Mouse (Mus musculus): Measurements from ENCODE around the gene Ccdc47. TPM values are rescaled to one million over a fixed set of nuclear protein-coding genes. Genes with fewer than 3 reads are reported as not detected.

The Ccdc47 gene
- polyA plus RNA-seq (2015; fragmentation: Nextera tagmentation; extraction: Ambion mirVana) = 115 and 131 TPM in 2 replicates

DNA sequence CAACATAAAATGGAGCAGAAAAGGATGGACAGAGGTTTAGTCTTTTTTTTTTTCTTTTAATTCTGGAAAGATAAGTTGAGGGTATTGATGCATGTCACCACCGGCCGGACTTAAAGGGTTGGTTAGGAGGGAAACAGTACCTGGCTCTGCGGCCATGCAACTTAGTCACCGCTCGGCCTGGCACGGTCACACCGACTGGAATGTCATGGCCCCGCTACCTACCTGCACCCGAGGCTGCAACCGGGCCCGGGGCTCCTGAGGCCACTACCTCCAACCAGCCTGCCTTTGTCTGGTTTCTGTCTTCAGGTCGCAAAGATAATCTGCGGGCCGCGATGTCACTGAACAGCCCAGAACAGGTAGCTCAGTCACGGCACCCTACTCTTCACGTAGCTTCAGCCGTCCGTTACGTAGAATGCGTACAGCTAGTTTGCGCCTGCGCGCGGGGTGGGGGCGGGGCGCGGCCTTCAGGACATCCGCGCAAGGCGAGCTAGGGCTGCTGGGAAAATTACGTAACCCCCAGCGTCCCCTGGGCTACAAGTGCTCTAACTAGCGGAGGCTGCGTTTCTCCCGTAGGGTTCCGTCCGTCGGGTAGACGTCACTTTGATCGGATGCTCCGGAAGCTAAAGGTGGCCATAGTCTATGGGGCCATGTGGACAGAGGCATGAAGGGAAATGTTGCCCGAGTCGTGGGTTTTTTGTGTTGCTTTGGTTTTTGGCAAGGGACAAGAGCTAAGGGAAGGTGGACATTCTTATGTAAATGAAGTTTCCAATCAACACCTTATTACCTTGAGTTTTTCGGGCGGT lies at the start of gene Ccdc47:
Ccdc47 (minus strand) TSS at position 418 of the 803 bp plus-strand sequence.
- H3K4me1 ChIP-seq (ENCODE audit: control insufficient read depth, insufficient read depth, low read length) = peaks cover 35% of the 10 kb centered on the region
- under 1% methylated on average over 46 of the region's 46 CpGs for WGBS
- H3K9me3 ChIP-seq (replicated peaks; ENCODE audit: control insufficient read depth, low read length, poor library complexity, severe bottlenecking) = no peaks in the 10 kb centered on the region
- ATAC-seq = peak; percentile 99
- H3K4me2 ChIP-seq (ENCODE audit: low read length) = peak within 1 kb of the TSS; percentile 73
- H3K27me3 ChIP-seq (ENCODE audit: control insufficient read depth, insufficient read depth, low read depth, low read length) = no peaks in the 10 kb centered on the region
- H3K27ac ChIP-seq (ENCODE audit: low read length) = peak within 1 kb of the TSS; percentile 95
- peak within 1 kb of the TSS; percentile 96 for H3K9ac ChIP-seq (ENCODE audit: low read depth, low read length)
- H3K36me3 ChIP-seq (ENCODE audit: control insufficient read depth, insufficient read depth, low read length) = peaks cover 7% of the 10 kb centered on the region; the same call in 1 of the 2 replicates
- peak within 1 kb of the TSS; percentile 98 for H3K4me3 ChIP-seq (ENCODE audit: low read depth, low read length)

DNA sequence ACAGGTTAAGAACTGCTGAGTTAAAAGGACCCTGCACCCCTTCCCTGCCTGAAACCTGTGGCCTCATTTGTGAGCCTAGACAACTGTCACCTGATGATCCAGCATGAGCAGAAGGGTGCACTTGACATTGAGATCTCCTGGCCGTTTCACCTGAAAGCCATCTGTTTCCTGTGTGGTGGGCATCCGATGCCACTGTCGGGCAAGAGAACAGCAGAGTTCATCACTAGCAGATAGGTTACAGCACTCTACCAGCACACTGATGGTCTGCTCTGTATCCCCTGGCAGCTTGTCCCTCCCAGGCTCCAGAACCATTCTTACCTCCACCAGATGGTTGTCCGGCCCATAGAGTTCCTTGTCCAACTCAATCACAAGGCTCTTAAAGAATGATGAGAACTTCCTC lies 49.4 kb upstream of the Ccdc47 start:
- no peak for ATAC-seq

DNA sequence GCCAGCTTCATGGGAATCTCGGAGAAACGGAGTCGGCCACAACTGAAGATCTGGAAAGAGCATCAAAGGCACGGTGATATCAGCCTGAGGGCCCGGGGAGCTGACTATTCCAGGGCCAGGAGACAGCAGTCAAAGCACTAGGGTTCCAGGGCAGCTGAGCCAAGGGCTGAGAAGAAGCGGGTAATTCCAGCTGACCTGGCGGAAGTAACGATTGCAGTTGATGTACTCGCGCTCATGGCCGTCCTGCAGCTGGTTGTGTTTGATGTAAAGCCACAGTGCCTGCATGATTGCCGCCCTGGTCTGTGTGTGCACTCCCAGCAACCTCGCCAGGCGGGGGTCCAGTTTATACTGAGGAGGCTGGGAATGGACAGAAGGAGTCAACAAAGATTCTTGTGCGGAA lies 48.8 kb upstream of the Ccdc47 start:
- no peak overlapping the region for H3K4me3 ChIP-seq (ENCODE audit: low read depth, low read length)
- peaks cover 58% of the 10 kb centered on the region for H3K36me3 ChIP-seq (ENCODE audit: control insufficient read depth, insufficient read depth, low read length)
- 88% methylated on average over 15 of the region's 15 CpGs for WGBS

More for the DNA sequence above, 49.4 kb upstream of the Ccdc47 start:
- peaks cover 11% of the 10 kb centered on the region for H3K4me1 ChIP-seq (ENCODE audit: control insufficient read depth, insufficient read depth, low read length)
- H3K4me2 ChIP-seq (ENCODE audit: low read length) = no peak overlapping the region
- H3K27ac ChIP-seq (ENCODE audit: low read length) = no peak overlapping the region
- no peak overlapping the region for H3K4me3 ChIP-seq (ENCODE audit: low read depth, low read length)
- H3K9ac ChIP-seq (ENCODE audit: low read depth, low read length) = no peak overlapping the region
- peaks cover 58% of the 10 kb centered on the region for H3K36me3 ChIP-seq (ENCODE audit: control insufficient read depth, insufficient read depth, low read length)
- WGBS = 96% methylated on average over 4 of the region's 4 CpGs
- H3K27me3 ChIP-seq (ENCODE audit: control insufficient read depth, insufficient read depth, low read depth, low read length) = no peaks in the 10 kb centered on the region
- H3K9me3 ChIP-seq (replicated peaks; ENCODE audit: control insufficient read depth, low read length, poor library complexity, severe bottlenecking) = no peaks in the 10 kb centered on the region

DNA sequence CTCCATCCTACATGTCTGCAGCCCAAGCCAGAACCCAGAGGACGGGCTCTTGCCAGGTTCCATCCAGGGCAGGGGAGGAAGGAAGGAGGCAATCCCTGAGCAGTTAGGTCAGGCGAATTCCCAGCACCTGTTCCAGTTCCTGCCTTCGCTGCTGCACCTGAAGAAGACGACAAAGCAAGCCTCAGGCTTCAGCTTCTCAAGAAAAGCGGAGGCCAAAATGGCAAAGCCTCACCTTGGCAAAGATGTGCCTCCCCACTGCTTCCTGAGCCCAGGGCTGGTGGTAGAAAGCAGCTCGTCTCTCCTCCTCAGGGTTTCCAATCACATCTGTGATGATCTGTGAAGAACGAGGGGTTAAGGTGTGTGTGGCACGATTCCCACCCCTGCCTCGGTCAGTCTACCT lies 47.8 kb upstream of the Ccdc47 start:
- ATAC-seq = no peak
- no peak overlapping the region for H3K9ac ChIP-seq (ENCODE audit: low read depth, low read length)
- H3K27ac ChIP-seq (ENCODE audit: low read length) = no peak overlapping the region
- H3K4me2 ChIP-seq (ENCODE audit: low read length) = no peak overlapping the region
- H3K4me3 ChIP-seq (ENCODE audit: low read depth, low read length) = no peak overlapping the region
- 97% methylated on average over 9 of the region's 9 CpGs for WGBS
- peaks cover 60% of the 10 kb centered on the region for H3K36me3 ChIP-seq (ENCODE audit: control insufficient read depth, insufficient read depth, low read length)
- no peaks in the 10 kb centered on the region for H3K27me3 ChIP-seq (ENCODE audit: control insufficient read depth, insufficient read depth, low read depth, low read length)
- H3K4me1 ChIP-seq (ENCODE audit: control insufficient read depth, insufficient read depth, low read length) = 0 out of 2 replicates have a peak, but pooled peaks cover 8% of the 10 kb centered on the region
- no peaks in the 10 kb centered on the region for H3K9me3 ChIP-seq (replicated peaks; ENCODE audit: control insufficient read depth, low read length, poor library complexity, severe bottlenecking)

More for the DNA sequence above, 48.8 kb upstream of the Ccdc47 start:
- no peak overlapping the region for H3K9ac ChIP-seq (ENCODE audit: low read depth, low read length)
- H3K4me2 ChIP-seq (ENCODE audit: low read length) = no peak overlapping the region
- no peaks in the 10 kb centered on the region for H3K27me3 ChIP-seq (ENCODE audit: control insufficient read depth, insufficient read depth, low read depth, low read length)
- no peak overlapping the region for H3K27ac ChIP-seq (ENCODE audit: low read length)
- no peak for ATAC-seq
- H3K9me3 ChIP-seq (replicated peaks; ENCODE audit: control insufficient read depth, low read length, poor library complexity, severe bottlenecking) = no peaks in the 10 kb centered on the region
- H3K4me1 ChIP-seq (ENCODE audit: control insufficient read depth, insufficient read depth, low read length) = peaks cover 11% of the 10 kb centered on the region

DNA sequence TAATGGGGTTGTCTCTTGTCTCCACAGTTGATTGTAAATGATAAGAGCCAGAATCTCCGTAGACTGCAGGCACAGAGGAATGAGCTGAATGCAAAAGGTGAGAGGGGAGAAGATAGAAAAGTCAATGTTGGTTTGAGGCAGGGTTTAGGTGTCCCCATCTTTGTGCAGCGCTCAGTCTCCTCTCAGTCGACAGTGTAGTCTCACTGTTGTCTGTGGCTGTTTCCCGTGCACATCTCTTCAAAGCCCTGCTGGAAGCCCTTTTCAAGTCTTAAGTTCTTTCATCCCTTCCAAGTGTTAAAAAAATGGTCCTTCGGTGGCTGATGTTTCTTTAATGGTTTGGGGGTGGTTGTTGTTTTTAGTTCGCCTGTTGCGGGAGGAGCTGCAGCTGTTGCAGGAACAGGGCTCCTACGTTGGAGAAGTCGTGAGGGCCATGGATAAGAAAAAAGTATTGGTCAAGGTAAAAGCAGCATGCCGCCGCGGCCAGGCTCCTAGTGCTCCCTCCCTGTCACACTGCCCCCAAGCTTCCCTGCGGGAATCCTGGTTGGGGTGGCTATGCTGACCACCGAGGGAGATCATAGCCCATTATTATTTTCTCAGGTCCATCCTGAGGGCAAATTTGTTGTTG lies 44.8 kb upstream of the Ccdc47 start:
- WGBS = 84% methylated on average over 14 of the region's 14 CpGs
- Histone ChIP-seq H3K4me1 (ENCODE audit: control insufficient read depth, insufficient read depth, low read length) (peaks cover 10% of the 10 kb centered on the region), H3K9me3 (replicated peaks; ENCODE audit: control insufficient read depth, low read length, poor library complexity, severe bottlenecking) (no peaks in the 10 kb centered on the region), H3K4me3 (ENCODE audit: low read depth, low read length) (no peak overlapping the region), H3K27ac (ENCODE audit: low read length) (no peak overlapping the region), H3K4me2 (ENCODE audit: low read length) (no peak overlapping the region), H3K9ac (ENCODE audit: low read depth, low read length) (no peak overlapping the region), H3K36me3 (ENCODE audit: control insufficient read depth, insufficient read depth, low read length) (peaks cover 52% of the 10 kb centered on the region), H3K27me3 (ENCODE audit: control insufficient read depth, insufficient read depth, low read depth, low read length) (no peaks in the 10 kb centered on the region)
- no peak for ATAC-seq

DNA sequence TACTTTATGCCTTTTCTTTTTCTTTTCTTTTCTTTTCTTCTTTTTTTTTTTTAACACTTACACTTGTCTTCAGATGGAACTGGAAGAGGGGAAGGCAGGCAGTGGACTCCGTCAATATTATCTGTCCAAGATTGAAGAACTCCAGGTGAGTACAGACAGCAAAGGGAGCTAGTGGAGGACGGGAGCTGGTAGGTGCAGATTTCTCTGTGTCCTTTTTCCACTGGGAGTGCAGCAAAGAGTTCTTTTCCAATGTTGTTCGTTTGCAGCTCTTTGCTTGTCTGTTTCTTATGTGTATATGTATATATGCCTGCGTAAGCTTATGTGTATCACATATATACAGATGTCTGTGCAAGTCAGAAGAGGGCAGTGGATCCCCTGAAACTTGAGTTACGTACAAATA lies 40.6 kb upstream of the Ccdc47 start:
- Histone ChIP-seq H3K27ac (ENCODE audit: low read length) (no peak overlapping the region; the same call in 1 of the 2 replicates), H3K4me2 (ENCODE audit: low read length) (peak overlapping the region; percentile 63), H3K9me3 (replicated peaks; ENCODE audit: control insufficient read depth, low read length, poor library complexity, severe bottlenecking) (no peaks in the 10 kb centered on the region), H3K4me1 (ENCODE audit: control insufficient read depth, insufficient read depth, low read length) (peaks cover 19% of the 10 kb centered on the region), H3K27me3 (ENCODE audit: control insufficient read depth, insufficient read depth, low read depth, low read length) (no peaks in the 10 kb centered on the region), H3K9ac (ENCODE audit: low read depth, low read length) (peak overlapping the region; percentile 76; the same call in 1 of the 2 replicates), H3K4me3 (ENCODE audit: low read depth, low read length) (peak overlapping the region; percentile 71), H3K36me3 (ENCODE audit: control insufficient read depth, insufficient read depth, low read length) (peaks cover 22% of the 10 kb centered on the region)
- WGBS = 77% methylated on average over 5 of the region's 5 CpGs
- no peak for ATAC-seq

DNA sequence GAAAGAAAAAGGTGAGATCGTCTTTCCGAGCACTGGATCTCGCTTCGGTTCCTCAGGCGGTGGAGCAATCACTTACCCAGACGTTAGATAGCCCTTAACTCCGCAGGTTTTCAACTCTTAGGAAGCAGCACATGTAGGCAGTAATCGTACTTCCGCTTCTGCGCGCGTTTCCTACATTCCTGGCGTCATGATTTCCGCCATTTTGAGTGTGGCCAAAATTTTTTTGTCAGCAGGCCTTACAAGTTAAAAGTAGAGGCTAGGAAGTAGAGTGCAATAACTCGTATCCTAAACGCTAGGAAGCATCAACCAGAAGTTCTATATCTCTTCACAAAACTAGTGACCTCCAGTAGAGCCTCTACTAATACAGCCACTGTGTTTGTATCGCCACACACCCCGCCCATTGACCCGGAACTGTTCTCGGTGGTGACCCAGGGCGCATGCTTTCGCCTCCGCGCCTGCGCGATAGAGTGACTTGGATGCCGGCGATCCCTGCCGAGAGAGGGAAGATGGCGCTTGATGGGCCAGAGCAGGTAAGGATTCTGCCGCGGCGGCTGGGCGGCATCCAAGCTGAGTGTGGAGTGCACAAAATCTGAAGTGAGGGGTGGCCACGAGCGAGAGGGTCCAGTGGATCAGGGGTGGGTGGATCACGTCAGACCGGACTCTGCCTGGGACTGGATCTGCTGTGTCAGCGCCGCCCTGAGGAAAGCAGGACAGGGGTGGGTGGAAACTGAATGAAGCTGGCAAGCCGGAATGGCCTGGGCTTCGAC lies 39.7 kb upstream of the Ccdc47 start, which contains the start of the genes Ftsj3 and Psmc5:
Ftsj3 (minus strand) TSS at position 395 of the 767 bp plus-strand sequence.
Psmc5 (plus strand) TSS at position 470 of the 767 bp plus-strand sequence.
- H3K4me2 ChIP-seq (ENCODE audit: low read length) = peak within 1 kb of the TSS; percentile 98
- peaks cover 20% of the 10 kb centered on the region for H3K36me3 ChIP-seq (ENCODE audit: control insufficient read depth, insufficient read depth, low read length)
- H3K27ac ChIP-seq (ENCODE audit: low read length) = peak within 1 kb of the TSS; percentile 80
- H3K9me3 ChIP-seq (replicated peaks; ENCODE audit: control insufficient read depth, low read length, poor library complexity, severe bottlenecking) = no peaks in the 10 kb centered on the region
- H3K27me3 ChIP-seq (ENCODE audit: control insufficient read depth, insufficient read depth, low read depth, low read length) = no peaks in the 10 kb centered on the region
- peak within 1 kb of the TSS; percentile 71 for H3K4me3 ChIP-seq (ENCODE audit: low read depth, low read length)
- peaks cover 19% of the 10 kb centered on the region for H3K4me1 ChIP-seq (ENCODE audit: control insufficient read depth, insufficient read depth, low read length)
- under 1% methylated on average over 42 of the region's 42 CpGs for WGBS
- peak; percentile 95 for ATAC-seq
- peak within 1 kb of the TSS; percentile 76 for H3K9ac ChIP-seq (ENCODE audit: low read depth, low read length)

DNA sequence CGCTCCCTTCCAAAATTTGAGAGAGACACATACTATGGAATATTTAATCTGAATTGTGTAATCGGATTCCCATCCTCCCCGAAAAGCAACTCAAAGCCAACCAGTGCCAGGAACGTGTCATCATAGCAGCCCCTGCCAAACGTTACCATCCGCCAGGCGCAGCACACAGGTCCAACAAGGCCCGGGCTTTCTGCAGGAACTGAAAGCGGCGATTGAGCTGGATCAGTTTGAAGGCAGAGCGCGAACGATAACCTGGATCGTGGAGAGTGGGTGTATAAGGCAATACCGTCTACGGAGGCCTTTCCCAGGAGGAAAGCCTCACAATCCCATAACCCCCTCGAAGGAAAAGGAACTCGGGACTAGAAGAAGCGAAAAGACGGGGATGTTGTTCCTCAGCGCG lies 39.0 kb upstream of the Ccdc47 start:
- Histone ChIP-seq H3K4me3 (ENCODE audit: low read depth, low read length) (peak overlapping the region; percentile 71), H3K27me3 (ENCODE audit: control insufficient read depth, insufficient read depth, low read depth, low read length) (no peaks in the 10 kb centered on the region), H3K27ac (ENCODE audit: low read length) (no peak overlapping the region), H3K4me1 (ENCODE audit: control insufficient read depth, insufficient read depth, low read length) (peaks cover 19% of the 10 kb centered on the region), H3K9me3 (replicated peaks; ENCODE audit: control insufficient read depth, low read length, poor library complexity, severe bottlenecking) (no peaks in the 10 kb centered on the region), H3K36me3 (ENCODE audit: control insufficient read depth, insufficient read depth, low read length) (peaks cover 22% of the 10 kb centered on the region), H3K4me2 (ENCODE audit: low read length) (peak overlapping the region; percentile 98), H3K9ac (ENCODE audit: low read depth, low read length) (peak overlapping the region; percentile 76)
- 4% methylated on average over 22 of the region's 22 CpGs for WGBS
- 0 out of 2 replicates have a peak, but pooled peaks have one; percentile 13 for ATAC-seq

All from midbrain, embryonic 16.5 days (tissue).